Mouse (Mus musculus): ENCODE measurements around the gene Tgfbr2. TPM values are rescaled to one million over a fixed set of nuclear protein-coding genes. Genes with fewer than 3 reads are reported as not detected.

The Tgfbr2 gene
- polyA plus RNA-seq, 1 experiment from 2014 or later, result 8.5 TPM

DNA sequence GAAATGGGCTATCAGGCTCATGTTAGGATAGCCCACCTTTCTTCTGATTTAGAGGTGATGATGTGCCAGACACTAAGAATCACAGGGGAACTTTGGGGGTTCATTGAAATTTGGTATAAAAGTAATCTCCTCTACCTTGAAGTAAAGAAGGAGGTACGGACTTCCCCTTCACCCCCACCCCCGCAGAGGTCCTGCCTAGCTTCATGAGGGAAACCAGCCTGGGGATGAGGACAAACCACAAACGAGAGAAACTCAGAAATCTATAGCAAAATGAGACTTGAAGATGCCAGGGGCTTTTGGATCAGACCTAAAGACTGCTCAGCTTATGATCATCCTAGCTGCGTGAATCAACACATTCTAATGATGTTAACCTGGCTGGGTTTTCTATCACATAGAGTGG, 14.7 kb upstream of the Tgfbr2 start:
- Histone ChIP-seq H3K4me3 (no peak overlapping the region), H3K9me3 (no peaks in the 10 kb centered on the region), H3K4me1 (no peaks in the 10 kb centered on the region), H3K27me3 (replicated peaks) (no peaks in the 10 kb centered on the region), H3K4me2 (no peak overlapping the region), H3K9ac (no peak overlapping the region), H3K36me3 (replicated peaks) (no peaks in the 10 kb centered on the region), H3K27ac (no peak overlapping the region)
- ATAC-seq (replicated peaks), result no peak
- WGBS, result 90% methylated on average over 4 of the region's 4 CpGs

DNA sequence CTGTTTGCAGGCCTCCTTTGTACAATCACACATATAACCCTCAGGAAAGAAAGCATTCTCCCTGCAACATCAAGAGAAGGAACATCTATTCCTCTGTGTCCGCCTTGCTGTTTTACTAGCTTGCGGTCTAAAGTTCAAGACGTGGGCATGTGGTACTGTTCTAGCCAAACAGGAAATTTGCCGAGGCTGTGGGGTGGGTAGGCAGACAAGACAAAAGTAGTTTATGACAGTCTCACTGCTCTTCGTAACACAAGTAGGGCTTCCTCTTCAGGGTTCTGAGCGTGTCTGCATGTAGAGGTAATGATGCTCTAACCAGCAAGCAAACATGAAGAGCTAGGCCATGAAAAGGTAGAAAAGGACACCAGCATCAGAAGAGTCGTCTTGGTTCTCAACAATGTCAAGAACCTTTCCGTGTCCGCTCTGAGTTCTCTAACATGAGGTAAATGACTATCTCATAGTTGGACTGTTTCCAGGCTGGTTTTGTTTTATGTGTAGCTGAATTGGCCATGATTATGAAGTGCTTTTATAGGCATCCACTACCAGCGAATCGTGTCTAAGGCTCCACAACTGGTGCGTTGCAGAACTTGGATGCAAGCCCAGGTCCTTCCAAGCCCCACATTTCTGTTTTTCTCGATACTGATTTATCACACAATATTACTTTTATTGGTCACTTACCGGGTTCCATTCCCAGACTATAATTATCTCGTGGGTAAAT, 13.9 kb upstream of the Tgfbr2 start:
- Histone ChIP-seq H3K4me2 (no peak overlapping the region), H3K27me3 (replicated peaks) (no peaks in the 10 kb centered on the region), H3K27ac (no peak overlapping the region), H3K36me3 (replicated peaks) (no peaks in the 10 kb centered on the region), H3K4me3 (no peak overlapping the region), H3K9me3 (no peaks in the 10 kb centered on the region), H3K4me1 (no peaks in the 10 kb centered on the region), H3K9ac (no peak overlapping the region)
- ATAC-seq (replicated peaks), result no peak
- 90% methylated on average over 15 of the region's 15 CpGs for WGBS

DNA sequence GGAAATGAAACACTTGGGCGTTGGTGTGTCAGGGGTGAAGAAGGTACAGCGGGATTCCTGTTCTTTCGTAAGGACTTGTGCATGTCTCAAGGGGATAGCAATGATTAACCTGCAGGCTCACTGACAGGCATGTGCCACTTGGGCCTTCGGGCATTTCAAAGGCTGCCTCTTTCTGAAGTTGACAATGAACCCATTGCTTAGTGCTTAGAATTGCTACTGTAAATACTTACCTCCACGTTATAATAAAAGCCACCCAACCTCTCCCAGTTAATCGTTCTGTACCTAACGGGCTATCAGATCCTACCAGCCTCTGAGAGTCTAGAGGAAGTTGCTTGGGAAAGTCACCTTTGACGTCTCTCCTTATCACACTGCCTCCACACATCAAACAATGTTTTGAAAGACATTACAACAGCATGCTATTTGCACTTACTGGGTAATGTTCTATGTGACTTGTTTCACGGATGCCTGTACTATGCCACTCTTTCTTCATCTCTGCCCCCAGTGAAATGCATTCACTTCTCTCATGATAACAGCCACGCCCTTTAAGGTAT, 12.1 kb upstream of the Tgfbr2 start:
- H3K36me3 ChIP-seq (replicated peaks), result no peaks in the 10 kb centered on the region
- no peak overlapping the region for H3K4me3 ChIP-seq
- H3K9ac ChIP-seq, result no peak overlapping the region
- 82% methylated on average over 10 of the region's 10 CpGs for WGBS
- H3K9me3 ChIP-seq, result no peaks in the 10 kb centered on the region
- H3K4me1 ChIP-seq, result no peaks in the 10 kb centered on the region
- no peak for ATAC-seq (replicated peaks)
- no peak overlapping the region for H3K4me2 ChIP-seq
- no peaks in the 10 kb centered on the region for H3K27me3 ChIP-seq (replicated peaks)
- no peak overlapping the region for H3K27ac ChIP-seq

DNA sequence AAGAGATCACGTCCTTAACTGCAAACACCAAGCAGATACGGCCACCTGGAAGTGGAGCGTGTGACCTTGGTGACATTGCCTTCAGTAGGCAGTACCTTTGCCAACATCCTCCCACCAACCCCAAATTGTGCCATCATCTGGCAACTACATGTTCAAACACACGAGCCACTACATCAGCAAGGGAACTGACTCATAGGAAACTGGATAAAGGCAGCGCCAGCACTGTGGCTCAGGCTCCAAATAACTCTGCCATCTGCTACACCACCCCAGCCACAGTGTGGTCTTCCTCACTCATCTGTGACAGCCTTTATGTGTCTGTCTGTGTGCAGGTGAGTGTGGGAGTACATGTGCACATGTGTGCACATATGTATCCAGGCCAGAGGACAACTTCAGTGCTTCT, 9.7 kb upstream of the Tgfbr2 start:
- ATAC-seq (replicated peaks), result no peak
- Histone ChIP-seq H3K27me3 (replicated peaks) (no peaks in the 10 kb centered on the region), H3K4me1 (no peaks in the 10 kb centered on the region), H3K9ac (no peak overlapping the region), H3K27ac (no peak overlapping the region), H3K36me3 (replicated peaks) (no peaks in the 10 kb centered on the region), H3K4me3 (no peak overlapping the region), H3K4me2 (no peak overlapping the region), H3K9me3 (no peaks in the 10 kb centered on the region)
- 92% methylated on average over 5 of the region's 5 CpGs for WGBS

DNA sequence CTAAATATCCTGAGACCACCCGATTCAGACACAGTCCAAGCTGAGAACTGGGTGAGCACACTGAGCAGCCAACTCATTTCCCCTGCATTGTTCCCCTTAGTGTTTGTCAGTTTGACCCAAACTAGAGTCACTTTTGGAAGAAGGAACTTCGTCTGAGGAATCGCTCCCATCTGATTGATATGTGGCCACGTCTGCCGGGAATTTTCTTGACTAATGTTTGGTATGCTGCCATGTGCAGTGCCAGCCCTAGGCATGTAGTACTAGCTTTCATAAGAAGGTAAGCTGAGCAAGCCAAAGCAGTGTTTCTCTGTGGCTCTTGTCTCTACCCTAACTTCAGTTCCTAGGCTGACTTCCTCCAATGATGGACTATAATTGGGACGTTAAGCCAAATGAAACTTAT, 7.9 kb upstream of the Tgfbr2 start:
- no peaks in the 10 kb centered on the region for H3K36me3 ChIP-seq (replicated peaks)
- H3K4me1 ChIP-seq, result no peaks in the 10 kb centered on the region
- no peaks in the 10 kb centered on the region for H3K9me3 ChIP-seq
- H3K4me2 ChIP-seq, result no peak overlapping the region
- WGBS, result 90% methylated on average over 6 of the region's 6 CpGs
- no peak overlapping the region for H3K9ac ChIP-seq
- H3K27me3 ChIP-seq (replicated peaks), result no peaks in the 10 kb centered on the region
- ATAC-seq (replicated peaks), result no peak
- H3K4me3 ChIP-seq, result no peak overlapping the region
- no peak overlapping the region for H3K27ac ChIP-seq

DNA sequence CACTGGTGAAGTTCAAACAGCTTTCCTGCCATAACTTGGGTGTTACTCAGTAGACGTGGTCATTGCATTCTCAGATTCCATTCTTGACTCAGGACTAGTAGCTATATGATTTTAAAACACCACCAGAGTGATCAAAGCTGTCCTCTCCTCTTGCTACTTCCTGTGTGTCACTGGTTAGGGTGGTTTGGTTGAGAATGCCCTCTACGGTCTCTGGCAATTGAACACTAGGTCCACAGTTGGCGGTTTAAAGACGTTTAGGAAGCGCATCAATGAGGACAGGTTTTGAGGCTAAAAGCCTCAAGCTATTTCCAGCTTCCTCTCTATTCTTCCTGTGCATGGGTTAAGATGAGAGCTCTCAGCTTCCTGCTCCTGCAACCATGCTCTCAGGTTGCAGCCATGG, 6.4 kb upstream of the Tgfbr2 start:
- WGBS, result 96% methylated on average over 5 of the region's 5 CpGs
- no peak for ATAC-seq (replicated peaks)

DNA sequence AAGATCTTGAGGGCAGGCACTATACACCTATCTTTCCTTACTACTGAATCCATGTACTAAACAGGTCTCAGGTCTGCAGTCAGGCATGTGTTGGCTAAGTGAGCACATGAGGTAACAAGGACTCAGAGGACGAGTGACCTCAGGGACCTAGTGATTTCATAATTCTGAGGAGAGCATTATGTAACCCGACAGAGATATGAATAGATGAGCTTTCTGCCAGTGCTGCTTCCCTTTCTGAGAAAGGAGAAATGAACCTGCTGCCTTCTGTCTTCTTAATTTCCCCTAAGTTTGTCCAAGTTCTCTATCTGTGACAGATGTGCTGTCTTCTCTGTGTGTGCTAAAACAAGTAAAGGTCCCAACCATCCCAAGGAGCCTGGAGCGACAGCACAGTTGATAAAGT, 3.0 kb upstream of the Tgfbr2 start:
- ATAC-seq (replicated peaks), result no peak
- H3K36me3 ChIP-seq (replicated peaks), result no peaks in the 10 kb centered on the region
- H3K9me3 ChIP-seq, result no peaks in the 10 kb centered on the region
- peaks cover 13% of the 10 kb centered on the region for H3K4me1 ChIP-seq
- no peak overlapping the region for H3K4me2 ChIP-seq
- H3K9ac ChIP-seq, result no peak overlapping the region
- no peak overlapping the region for H3K4me3 ChIP-seq
- H3K27ac ChIP-seq, result no peak overlapping the region
- H3K27me3 ChIP-seq (replicated peaks), result peaks cover 25% of the 10 kb centered on the region
- 81% methylated on average over 3 of the region's 3 CpGs for WGBS

More for the DNA sequence above, 6.4 kb upstream of the Tgfbr2 start:
- Histone ChIP-seq H3K36me3 (replicated peaks) (no peaks in the 10 kb centered on the region), H3K4me1 (no peaks in the 10 kb centered on the region), H3K27me3 (replicated peaks) (no peaks in the 10 kb centered on the region), H3K27ac (no peak overlapping the region), H3K4me2 (no peak overlapping the region), H3K4me3 (no peak overlapping the region), H3K9ac (no peak overlapping the region), H3K9me3 (no peaks in the 10 kb centered on the region)

DNA sequence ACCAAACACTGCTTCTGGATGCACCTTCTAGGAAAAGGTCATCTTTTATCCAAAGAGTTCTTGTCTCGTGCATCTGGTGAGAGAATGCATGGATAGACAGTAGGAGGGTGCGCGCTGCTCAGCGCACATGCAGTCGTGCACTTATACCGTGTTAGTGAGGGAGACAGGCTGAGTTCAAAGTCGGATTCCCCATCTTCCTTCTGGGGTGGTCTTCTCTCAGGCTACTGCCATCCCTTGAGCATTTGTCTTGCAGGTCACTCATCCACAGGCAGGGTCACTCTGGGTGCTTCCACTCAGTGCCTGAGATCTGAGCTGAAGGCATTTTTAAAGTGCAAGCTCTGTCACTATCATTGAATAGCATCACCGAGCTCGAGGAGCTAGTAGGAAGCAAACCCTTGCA, 1.9 kb upstream of the Tgfbr2 start:
- Histone ChIP-seq H3K36me3 (replicated peaks) (no peaks in the 10 kb centered on the region), H3K4me2 (no peak overlapping the region), H3K27ac (no peak overlapping the region), H3K4me3 (no peak overlapping the region), H3K27me3 (replicated peaks) (peaks cover 25% of the 10 kb centered on the region), H3K9ac (no peak overlapping the region), H3K4me1 (peaks cover 13% of the 10 kb centered on the region), H3K9me3 (no peaks in the 10 kb centered on the region)
- 84% methylated on average over 9 of the region's 9 CpGs for WGBS
- ATAC-seq (replicated peaks), result no peak

DNA sequence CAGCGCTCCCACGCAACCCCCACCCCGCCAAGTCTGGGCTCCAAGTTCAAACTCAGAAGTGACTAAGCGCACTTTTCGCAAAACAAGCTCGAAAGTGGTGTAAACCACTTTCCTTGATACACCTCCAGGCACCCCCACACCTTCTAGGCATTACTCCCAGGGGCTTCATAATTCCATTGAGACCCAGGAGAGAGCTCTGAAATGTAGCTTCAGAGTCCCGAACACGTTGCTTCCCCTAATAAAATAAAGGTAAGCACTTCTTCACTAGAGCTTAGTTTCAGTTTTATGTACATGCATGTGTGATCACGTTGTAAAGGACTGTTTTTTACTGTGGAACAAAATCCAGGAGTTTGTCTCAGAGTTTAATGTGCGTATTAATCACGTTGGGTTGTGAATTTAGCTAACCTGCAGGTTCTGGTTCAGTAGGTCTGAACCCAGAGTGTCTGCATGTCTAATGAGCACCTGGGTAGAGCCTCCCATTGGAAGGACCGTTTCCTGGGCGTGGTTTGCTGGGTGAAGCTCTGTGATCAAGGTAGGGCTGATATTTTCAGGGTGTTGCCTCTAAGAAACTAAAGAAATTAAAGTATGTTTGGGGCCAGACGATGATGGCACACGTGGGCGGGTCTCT, 442 bp upstream of the Tgfbr2 start:
- Histone ChIP-seq H3K4me1 (peaks cover 13% of the 10 kb centered on the region), H3K27me3 (replicated peaks) (peaks cover 25% of the 10 kb centered on the region), H3K9ac (no peak overlapping the region), H3K9me3 (no peaks in the 10 kb centered on the region), H3K4me3 (peak overlapping the region; percentile 48), H3K4me2 (peak overlapping the region; percentile 90), H3K36me3 (replicated peaks) (no peaks in the 10 kb centered on the region), H3K27ac (no peak overlapping the region)
- WGBS, result 11% methylated on average over 16 of the region's 16 CpGs
- ATAC-seq (replicated peaks), result no peak

DNA sequence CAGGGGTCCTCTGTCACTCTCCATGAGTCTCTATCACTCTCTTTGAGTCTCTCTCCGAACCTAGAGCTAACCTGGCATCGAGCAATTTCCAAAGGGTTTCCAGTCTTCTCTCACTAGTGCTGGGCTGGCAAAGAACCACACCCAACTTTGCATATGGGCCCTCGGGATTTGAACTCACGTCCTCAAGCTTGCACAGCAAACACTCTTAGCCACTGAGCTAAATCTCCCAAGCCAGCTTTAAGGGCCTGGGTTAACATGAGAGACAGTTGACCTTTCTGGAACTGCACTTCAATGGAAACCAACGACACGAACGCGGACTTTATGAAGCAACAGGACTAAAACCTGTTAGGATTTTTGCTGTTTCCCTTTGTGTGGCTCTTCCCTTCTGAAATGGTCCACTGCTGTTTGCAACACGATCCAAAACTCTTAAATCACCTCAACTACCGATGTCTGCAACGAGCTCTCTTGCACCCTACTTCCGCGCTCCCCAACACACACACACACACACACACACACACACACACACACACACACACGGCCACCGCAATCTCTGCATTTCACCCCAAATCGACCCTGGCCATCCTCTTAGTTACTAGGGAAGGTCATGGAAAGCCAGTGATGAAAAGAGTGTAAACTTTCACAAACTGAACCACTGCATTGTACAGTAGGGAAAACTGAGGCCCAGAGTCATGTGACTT, 1.5 kb downstream of the Tgfbr2 start:
- H3K4me2 ChIP-seq, result peak overlapping the region; percentile 90; the same call in 1 of the 2 replicates

DNA sequence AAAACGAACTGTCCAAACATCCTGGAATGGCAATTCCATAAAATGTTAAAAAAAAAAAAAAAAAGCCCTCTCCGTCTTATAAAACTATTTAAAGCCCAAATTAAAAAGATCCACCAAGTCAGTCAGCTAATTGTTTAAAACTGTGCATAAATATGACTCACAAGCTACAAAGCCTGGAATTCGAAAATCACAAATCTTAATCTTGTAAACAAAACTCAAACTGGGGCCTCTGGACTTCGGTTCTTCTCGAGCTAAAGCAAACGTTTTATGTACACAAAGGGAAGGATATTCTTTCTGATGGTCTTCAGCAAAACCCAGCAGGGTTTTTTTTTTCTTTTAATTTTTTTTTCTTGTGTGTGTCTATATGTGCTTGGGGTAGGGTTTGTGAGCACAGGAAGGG, 2.1 kb downstream of the Tgfbr2 start:
- Histone ChIP-seq H3K9me3 (no peaks in the 10 kb centered on the region), H3K27ac (no peak overlapping the region), H3K36me3 (replicated peaks) (no peaks in the 10 kb centered on the region), H3K4me1 (peaks cover 18% of the 10 kb centered on the region), H3K27me3 (replicated peaks) (peaks cover 25% of the 10 kb centered on the region), H3K4me3 (no peak overlapping the region), H3K9ac (no peak overlapping the region), H3K4me2 (no peak overlapping the region)
- ATAC-seq (replicated peaks), result no peak
- WGBS, result 77% methylated on average over 6 of the region's 6 CpGs

More for the DNA sequence above, 1.5 kb downstream of the Tgfbr2 start:
- Histone ChIP-seq H3K36me3 (replicated peaks) (no peaks in the 10 kb centered on the region), H3K27ac (no peak overlapping the region), H3K4me1 (peaks cover 18% of the 10 kb centered on the region), H3K9me3 (no peaks in the 10 kb centered on the region), H3K4me3 (no peak overlapping the region), H3K9ac (no peak overlapping the region), H3K27me3 (replicated peaks) (peaks cover 25% of the 10 kb centered on the region)
- ATAC-seq (replicated peaks), result no peak
- 89% methylated on average over 16 of the region's 16 CpGs for WGBS

DNA sequence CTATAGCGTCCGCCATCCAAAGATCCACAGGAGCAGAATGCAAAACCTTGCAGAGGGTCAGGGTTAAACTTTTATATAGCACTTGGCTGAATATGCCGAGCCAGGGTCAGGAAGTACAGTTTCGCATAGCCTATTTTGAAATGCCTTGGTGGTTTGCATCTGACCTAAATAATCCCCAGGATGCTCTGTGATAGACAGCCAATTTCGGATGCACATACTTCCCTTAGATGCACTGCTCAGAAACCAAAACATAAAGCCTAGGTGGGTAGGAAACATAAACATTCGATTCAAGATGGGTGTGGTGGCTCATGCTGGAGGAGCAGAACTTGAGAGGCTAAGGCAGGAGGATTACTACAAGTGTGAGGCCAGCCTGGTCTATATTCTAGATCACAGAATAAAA, 6.1 kb downstream of the Tgfbr2 start:
- Histone ChIP-seq H3K4me1 (peaks cover 5% of the 10 kb centered on the region; the same call in 1 of the 2 replicates), H3K4me3 (no peak overlapping the region), H3K27ac (no peak overlapping the region), H3K4me2 (no peak overlapping the region), H3K9ac (no peak overlapping the region), H3K27me3 (replicated peaks) (peaks cover 4% of the 10 kb centered on the region), H3K36me3 (replicated peaks) (no peaks in the 10 kb centered on the region), H3K9me3 (no peaks in the 10 kb centered on the region)
- ATAC-seq (replicated peaks), result no peak
- 79% methylated on average over 6 of the region's 6 CpGs for WGBS
